Mouse (Mus musculus) liver, adult 2 months (tissue): ENCODE measurements around the gene Hyal2.
A peak's percentile ranks its signal among the peaks of the same experiment; 100 is the strongest.

Source experiments
- CTCF ChIP-seq: fragments of 200-500 bp; IDR thresholded peaks from 2 replicates; pipeline ENCODE4 v1.5.1; 2011; ENCODE audit warnings: low read depth, low read length, control low read depth
- POLR2A ChIP-seq: fragments of 200-500 bp; IDR thresholded peaks from 2 replicates; pipeline ENCODE4 v1.6.1; 2011; ENCODE audit warnings: low read length, control low read depth; ENCODE audit not compliant: insufficient read depth; ENCODE audit errors: extremely low read depth

DNA sequence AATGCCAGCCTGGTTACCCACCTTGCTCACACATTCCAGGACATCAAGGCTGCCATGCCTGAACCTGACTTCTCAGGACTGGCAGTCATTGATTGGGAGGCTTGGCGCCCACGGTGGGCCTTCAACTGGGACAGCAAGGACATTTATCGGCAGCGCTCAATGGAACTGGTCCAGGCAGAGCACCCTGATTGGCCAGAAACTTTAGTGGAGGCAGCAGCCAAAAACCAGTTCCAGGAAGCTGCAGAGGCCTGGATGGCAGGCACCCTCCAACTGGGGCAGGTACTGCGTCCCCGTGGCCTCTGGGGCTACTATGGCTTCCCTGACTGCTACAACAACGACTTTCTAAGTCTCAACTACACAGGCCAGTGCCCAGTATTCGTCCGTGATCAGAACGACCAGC is 10.1 kb downstream of the Hyal2 start:
- TF ChIP-seq CTCF (no peak), POLR2A (peak; percentile 44; the same call in 1 of the 2 replicates)
